Mouse (Mus musculus) kidney, embryonic 16.5 days (tissue): ENCODE data around the gene Tecr. TPM values are rescaled to one million over a fixed set of nuclear protein-coding genes. Genes with fewer than 3 reads are reported as not detected.

ENCODE experiments used
- ATAC-seq: fragments of 200-750 bp; cut with Nextera tagmentation; 2 replicates; pipeline ENCODE4 v1.8.0; 2017; ENCODE audit warnings: moderate TSS enrichment; ENCODE audit not compliant: low FRiP score, low TSS enrichment
- H3K27ac ChIP-seq: fragments of 300-500 bp; sonication (generic); 2 replicates; pipeline ENCODE4 v1.5.1; 2014; ENCODE audit warnings: low read length
- H3K27me3 ChIP-seq: fragments of 300-500 bp; sonication (generic); 2 replicates; pipeline ENCODE4 v1.6.1; 2014; ENCODE audit warnings: low read length, control low read depth, mixed read lengths; ENCODE audit not compliant: insufficient read depth
- H3K36me3 ChIP-seq: fragments of 300-500 bp; sonication (generic); 2 replicates; pipeline ENCODE4 v1.6.1; 2014; ENCODE audit warnings: low read length, control low read depth, mixed read lengths; ENCODE audit not compliant: insufficient read depth
- H3K4me1 ChIP-seq: fragments of 300-500 bp; sonication (generic); 2 replicates; pipeline ENCODE4 v1.6.1; 2014; ENCODE audit warnings: low read length, control low read depth, mixed read lengths; ENCODE audit not compliant: insufficient read depth
- H3K4me2 ChIP-seq: fragments of 300-500 bp; sonication (generic); replicated peaks from 2 replicates; pipeline ENCODE4 v1.6.1; 2014; ENCODE audit warnings: low read depth, low read length
- H3K4me3 ChIP-seq: fragments of 300-500 bp; sonication (generic); 2 replicates; pipeline ENCODE4 v1.5.1; 2014; ENCODE audit warnings: mild to moderate bottlenecking, low read length
- H3K9ac ChIP-seq: fragments of 300-500 bp; sonication (generic); replicated peaks from 2 replicates; pipeline ENCODE4 v1.6.1; 2014; ENCODE audit warnings: low read length
- H3K9me3 ChIP-seq: fragments of 300-500 bp; sonication (generic); 2 replicates; pipeline ENCODE4 v1.6.1; 2016; ENCODE audit warnings: low read length, control low read depth
- WGBS: fragments of 180-500 bp; shearing (Covaris S2); extraction: QIAGEN DNeasy Blood & Tissue Kit; methylation state at CpG from one replicate; pipeline ENCODE4 v1.1.7; 2014; 5-methylcytosine and 5-hydroxymethylcytosine counted together
- polyA plus RNA-seq: library from polyadenylated mRNA; unstranded; fragments of >200 nt; fragmentation: Nextera tagmentation; extraction: Ambion mirVana; gene quantifications from 2 replicates; pipeline ENCODE4 v1.2.1, GENCODE M21; 2015

The Tecr gene
- polyA plus RNA-seq, 1 experiment from 2014 or later = 631 TPM

GRCm38 (mm10) chr8:83621691-83622388 is 14.1 kb upstream of the Tecr start:
- H3K4me1 ChIP-seq = no peaks in the 10 kb centered on the region
- peak overlapping the region; percentile 71 for H3K4me2 ChIP-seq
- H3K4me3 ChIP-seq = peak overlapping the region; percentile 45
- no peak; the same call in 1 of the 2 replicates for ATAC-seq
- no peaks in the 10 kb centered on the region for H3K9me3 ChIP-seq
- WGBS = 52% methylated on average over 15 of the region's 15 CpGs
- no peak overlapping the region for H3K27ac ChIP-seq
- H3K9ac ChIP-seq = peak overlapping the region; percentile 61
- H3K27me3 ChIP-seq = no peaks in the 10 kb centered on the region
- no peaks in the 10 kb centered on the region for H3K36me3 ChIP-seq

DNA sequence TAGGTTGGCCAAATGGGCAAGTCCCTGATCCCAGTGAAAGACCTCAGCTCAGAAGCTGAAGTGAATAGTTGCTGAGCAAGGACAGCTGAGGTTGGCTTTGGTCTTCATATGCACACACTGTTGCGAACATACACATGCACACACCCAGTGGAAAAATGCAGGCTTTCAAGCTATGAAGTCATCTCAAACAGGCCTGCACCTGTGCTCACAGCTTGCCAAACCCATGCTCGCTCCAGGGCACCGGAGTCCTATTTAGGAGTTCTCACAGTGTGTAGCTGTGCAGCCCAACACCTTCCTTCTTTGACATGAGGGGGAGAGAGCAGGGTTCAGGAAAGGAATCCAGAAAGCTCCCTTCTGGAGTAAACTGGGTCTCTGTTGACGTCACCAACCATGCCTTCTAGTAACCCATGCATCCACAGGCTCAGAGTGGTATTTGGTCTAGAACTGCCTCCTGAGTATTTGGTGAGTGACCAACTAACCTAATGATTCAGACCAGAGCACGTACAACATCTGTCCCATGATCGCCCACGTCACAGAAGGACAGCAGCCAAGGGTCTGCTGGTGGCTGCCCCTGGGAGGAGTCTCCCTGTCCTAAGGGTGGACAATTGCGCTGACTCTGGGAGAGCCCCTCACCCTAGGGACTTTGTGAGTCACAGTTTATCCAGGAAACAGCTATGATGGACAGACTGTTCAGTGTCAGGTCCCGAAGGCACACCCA is 12.0 kb upstream of the Tecr start:
- H3K9me3 ChIP-seq = no peaks in the 10 kb centered on the region
- H3K4me2 ChIP-seq = no peak overlapping the region
- no peaks in the 10 kb centered on the region for H3K36me3 ChIP-seq
- no peak overlapping the region for H3K27ac ChIP-seq
- H3K9ac ChIP-seq = no peak overlapping the region
- no peaks in the 10 kb centered on the region for H3K27me3 ChIP-seq
- H3K4me3 ChIP-seq = no peak overlapping the region
- ATAC-seq = no peak
- 83% methylated on average over 9 of the region's 9 CpGs for WGBS
- no peaks in the 10 kb centered on the region for H3K4me1 ChIP-seq

GRCm38 (mm10) chr8:83618566-83618965 is 10.8 kb upstream of the Tecr start:
- H3K27ac ChIP-seq = no peak overlapping the region
- no peaks in the 10 kb centered on the region for H3K9me3 ChIP-seq
- H3K36me3 ChIP-seq = no peaks in the 10 kb centered on the region
- no peak overlapping the region for H3K9ac ChIP-seq
- H3K4me1 ChIP-seq = no peaks in the 10 kb centered on the region
- no peak overlapping the region for H3K4me2 ChIP-seq
- no peak for ATAC-seq
- 92% methylated on average over 2 of the region's 2 CpGs for WGBS
- no peak overlapping the region for H3K4me3 ChIP-seq
- H3K27me3 ChIP-seq = no peaks in the 10 kb centered on the region

DNA sequence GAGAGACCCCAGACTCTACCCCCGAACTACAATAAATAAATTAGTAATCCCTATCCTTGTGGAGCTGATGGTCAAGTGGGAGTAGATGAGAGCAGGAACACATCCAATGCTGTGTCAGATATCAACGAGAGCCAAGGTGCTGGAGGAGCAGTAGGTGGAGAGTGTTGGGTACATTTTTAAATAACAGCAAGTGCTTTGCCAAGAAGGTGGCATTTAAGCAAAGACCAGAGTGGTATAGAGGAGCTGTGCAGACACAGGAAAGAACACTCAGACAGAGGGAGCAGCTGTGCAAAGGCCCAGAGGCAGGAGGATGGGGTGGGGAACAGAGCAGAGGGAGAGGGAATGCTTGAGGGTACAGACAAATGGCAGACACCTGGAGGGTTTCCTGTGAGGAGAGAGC is 9.3 kb upstream of the Tecr start:
- no peak for ATAC-seq
- WGBS = 79% methylated on average over 2 of the region's 2 CpGs

GRCm38 (mm10) chr8:83616625-83617024 is 8.9 kb upstream of the Tecr start:
- Histone ChIP-seq H3K9ac (no peak overlapping the region), H3K9me3 (no peaks in the 10 kb centered on the region), H3K36me3 (peaks cover 17% of the 10 kb centered on the region)

More for the DNA sequence above, 9.3 kb upstream of the Tecr start:
- Histone ChIP-seq H3K27me3 (no peaks in the 10 kb centered on the region), H3K4me3 (no peak overlapping the region), H3K9ac (no peak overlapping the region), H3K27ac (no peak overlapping the region), H3K4me2 (no peak overlapping the region), H3K4me1 (no peaks in the 10 kb centered on the region), H3K36me3 (peaks cover 12% of the 10 kb centered on the region), H3K9me3 (no peaks in the 10 kb centered on the region)

GRCm38 (mm10) chr8:83613695-83614094 is 5.9 kb upstream of the Tecr start:
- Histone ChIP-seq H3K4me2 (no peak overlapping the region), H3K4me1 (peaks cover 13% of the 10 kb centered on the region), H3K36me3 (peaks cover 35% of the 10 kb centered on the region), H3K9me3 (no peaks in the 10 kb centered on the region), H3K9ac (no peak overlapping the region), H3K4me3 (no peak overlapping the region), H3K27me3 (no peaks in the 10 kb centered on the region), H3K27ac (no peak overlapping the region)
- no peak for ATAC-seq
- WGBS = 91% methylated on average over 4 of the region's 4 CpGs

More at GRCm38 (mm10) chr8:83616625-83617024, 8.9 kb upstream of the Tecr start:
- Histone ChIP-seq H3K4me2 (no peak overlapping the region), H3K4me1 (no peaks in the 10 kb centered on the region), H3K27me3 (no peaks in the 10 kb centered on the region), H3K27ac (no peak overlapping the region), H3K4me3 (no peak overlapping the region)
- ATAC-seq = no peak

- Histone ChIP-seq H3K9me3 (no peaks in the 10 kb centered on the region), H3K4me3 (no peak overlapping the region), H3K27ac (no peak overlapping the region), H3K4me2 (no peak overlapping the region), H3K9ac (no peak overlapping the region), H3K36me3 (peaks cover 35% of the 10 kb centered on the region), H3K27me3 (no peaks in the 10 kb centered on the region), H3K4me1 (peaks cover 18% of the 10 kb centered on the region)
- WGBS = 91% methylated on average over 4 of the region's 4 CpGs
- ATAC-seq = no peak
Observed at GRCm38 (mm10) chr8:83611921-83612320, 4.2 kb upstream of the Tecr start.

DNA sequence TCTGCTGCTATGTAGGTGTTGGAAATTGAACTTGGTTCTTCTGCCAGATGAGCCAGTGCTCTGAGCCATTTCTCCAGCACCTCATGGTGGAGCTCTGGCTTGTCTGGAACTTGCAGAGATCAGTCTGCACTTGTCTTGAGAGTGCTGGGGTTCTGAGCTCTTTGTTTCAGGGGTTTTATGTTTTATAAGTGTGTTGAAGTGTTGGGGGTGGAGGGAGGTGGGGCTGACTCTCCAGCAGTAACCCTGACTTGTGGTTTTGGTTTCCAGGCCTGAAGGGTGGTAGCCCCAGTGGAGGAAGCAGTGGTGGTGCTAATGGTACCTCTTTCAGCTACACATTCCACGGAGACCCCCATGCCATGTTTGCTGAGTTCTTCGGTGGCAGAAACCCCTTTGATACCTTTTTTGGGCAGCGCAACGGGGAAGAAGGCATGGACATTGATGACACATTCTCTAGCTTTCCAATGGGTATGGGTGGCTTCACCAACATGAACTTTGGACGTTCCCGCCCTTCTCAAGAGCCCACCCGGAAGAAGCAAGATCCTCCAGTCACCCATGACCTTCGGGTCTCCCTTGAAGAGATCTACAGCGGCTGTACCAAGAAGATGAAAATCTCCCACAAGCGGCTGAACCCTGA is 1.9 kb upstream of the Tecr start:
- ATAC-seq = no peak

DNA sequence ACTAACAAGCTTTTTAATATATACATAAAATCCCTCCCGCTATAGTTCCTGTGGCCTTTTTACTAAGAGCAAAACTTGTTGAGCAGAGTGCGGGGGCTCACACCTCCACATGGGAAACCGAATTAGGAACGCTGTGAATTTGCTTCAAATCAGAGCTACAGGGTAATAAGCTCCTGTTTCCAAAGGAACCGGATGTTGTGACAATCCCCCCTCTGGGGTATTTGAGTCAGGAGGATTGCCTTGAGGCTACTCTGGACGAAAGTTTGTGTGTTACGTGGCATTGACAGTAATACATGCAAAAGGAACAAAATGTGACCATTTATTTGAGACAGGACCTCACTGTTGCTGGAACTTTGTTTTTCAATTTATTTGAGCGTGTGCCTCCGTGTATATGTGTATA is 1.3 kb upstream of the Tecr start:
- peaks cover 35% of the 10 kb centered on the region for H3K36me3 ChIP-seq
- H3K27me3 ChIP-seq = no peaks in the 10 kb centered on the region
- no peak for ATAC-seq
- H3K4me2 ChIP-seq = peak overlapping the region; percentile 84
- no peaks in the 10 kb centered on the region for H3K9me3 ChIP-seq
- 14% methylated on average over 9 of the region's 9 CpGs for WGBS
- peaks cover 22% of the 10 kb centered on the region for H3K4me1 ChIP-seq
- H3K9ac ChIP-seq = peak overlapping the region; percentile 97
- H3K27ac ChIP-seq = peak overlapping the region; percentile 98
- H3K4me3 ChIP-seq = peak overlapping the region; percentile 88

More for the DNA sequence above, 1.9 kb upstream of the Tecr start:
- Histone ChIP-seq H3K27ac (no peak overlapping the region), H3K4me2 (peak overlapping the region; percentile 84), H3K9me3 (no peaks in the 10 kb centered on the region), H3K36me3 (peaks cover 35% of the 10 kb centered on the region), H3K9ac (peak overlapping the region; percentile 97), H3K4me3 (peak overlapping the region; percentile 88), H3K4me1 (peaks cover 22% of the 10 kb centered on the region), H3K27me3 (no peaks in the 10 kb centered on the region)
- 86% methylated on average over 10 of the region's 10 CpGs for WGBS
